Mouse (Mus musculus) c-Kit-positive CD71-positive TER-119-positive erythroid progenitor cells, embryonic 14.5 days (primary cell): ENCODE data around the gene Gm3604.
"Not testable (repeated sequence)": the region's sequence is repeated elsewhere in the genome, so short reads cannot be mapped to it uniquely, and the experiment has no call there.

Source experiments
- DNase-seq: peaks from one replicate; pipeline ENCODE4 v3.0.0-alpha.2; 2013; ENCODE audit warnings: low spot score

Gene Gm3604

GRCm38 (mm10) chr13:62382952-62383351 lies at the start of gene Gm3604:
Gene Gm3604 (minus strand): TSS chr13:62383177.
- DNase-seq: peak; percentile 64

- not testable (repeated sequence) for DNase-seq
Measured at GRCm38 (mm10) chr13:62399206-62399605, 16.2 kb upstream of the Gm3604 start.

GRCm38 (mm10) chr13:62390076-62390620 lies 7.2 kb upstream of the Gm3604 start:
- not testable (repeated sequence) for DNase-seq

- DNase-seq: no peak
Measured at GRCm38 (mm10) chr13:62331786-62332185, 51.2 kb downstream of the Gm3604 start.

- DNase-seq: no peak
Measured at GRCm38 (mm10) chr13:62331381-62331780, 51.6 kb downstream of the Gm3604 start.
